Mouse (Mus musculus) MEL (cell line): ENCODE data around the gene Gldc. TPM values are rescaled to one million over a fixed set of nuclear protein-coding genes. Genes with fewer than 3 reads are reported as not detected.

Experiments used
- DNase-seq: peaks from one replicate; pipeline ENCODE4 v3.0.0; 2011; ENCODE audit warnings: low read depth, low spot score
- H3K27ac ChIP-seq: 2 replicates; pipeline ENCODE4 v1.5.1; 2012; ENCODE audit warnings: low read depth, mild to moderate bottlenecking, control low read depth, low read length, moderate library complexity; ENCODE audit not compliant: control insufficient read depth
- H3K27me3 ChIP-seq, 2 experiments: fragments of 150-350 bp in 1 of 2; sonication (generic) in 1 of 2; 2 replicates each; pipeline ENCODE4 v1.6.1; 2012; ENCODE audit warnings: low read length in 2 of 2, mild to moderate bottlenecking in 2 of 2, improper control_type of control experiment in 1 of 2, moderate library complexity in 1 of 2; ENCODE audit not compliant: insufficient read depth in 2 of 2, control insufficient read depth in 1 of 2
- H3K36me3 ChIP-seq, 2 experiments: 2 replicates each; pipeline ENCODE4 v1.6.1; 2012 to 2014; ENCODE audit warnings: low read length in 2 of 2, improper control_type of control experiment in 1 of 2, inconsistent platforms in 1 of 2, mild to moderate bottlenecking in 1 of 2; ENCODE audit not compliant: insufficient read depth in 2 of 2, control insufficient read depth in 1 of 2
- H3K4me1 ChIP-seq, 2 experiments: fragments of 150-350 bp in 1 of 2; sonication (generic) in 1 of 2; 2 replicates each; pipeline ENCODE4 v1.6.1; 2012; ENCODE audit warnings: low read length in 2 of 2, improper control_type of control experiment in 1 of 2, mild to moderate bottlenecking in 1 of 2; ENCODE audit not compliant: insufficient read depth in 2 of 2, control insufficient read depth in 1 of 2
- H3K4me3 ChIP-seq, 2 experiments: fragments of 150-350 bp in 1 of 2; sonication (generic) in 1 of 2; 2 replicates each; pipeline ENCODE4 v1.5.1; 2012; ENCODE audit warnings: low read depth in 2 of 2, low read length in 2 of 2, mild to moderate bottlenecking in 2 of 2, moderate library complexity in 2 of 2, control low read depth in 1 of 2, improper control_type of control experiment in 1 of 2; ENCODE audit not compliant: control insufficient read depth in 1 of 2, insufficient read depth in 1 of 2
- H3K79me2 ChIP-seq: 2 replicates; pipeline ENCODE4 v1.6.1; 2012; ENCODE audit warnings: mild to moderate bottlenecking, low read length, moderate library complexity; ENCODE audit not compliant: control insufficient read depth, poor library complexity, insufficient read depth
- H3K9ac ChIP-seq: 2 replicates; pipeline ENCODE4 v1.6.1; 2012; ENCODE audit warnings: low read depth, mild to moderate bottlenecking, control low read depth, low read length, moderate library complexity; ENCODE audit not compliant: control insufficient read depth, poor library complexity, severe bottlenecking
- H3K9me3 ChIP-seq: fragments of 150-350 bp; sonication (generic); replicated peaks from 2 replicates; pipeline ENCODE4 v1.6.1; 2012; ENCODE audit warnings: mild to moderate bottlenecking, low read length, improper control_type of control experiment, moderate library complexity; ENCODE audit not compliant: insufficient read depth
- BHLHE40 ChIP-seq: IDR thresholded peaks from 2 replicates; pipeline ENCODE4 v1.6.1; 2012; ENCODE audit warnings: low read depth, mild to moderate bottlenecking, inconsistent platforms, low read length, improper control_type of control experiment, borderline replicate concordance
- CTCF ChIP-seq, 3 experiments: IDR thresholded peaks in 2 of 3; conservative IDR thresholded peaks in 1 of 3; 2 replicates each; pipeline ENCODE4 v1.5.1; 2011 to 2012; ENCODE audit warnings: low read length in 3 of 3, low read depth in 2 of 3, mild to moderate bottlenecking in 2 of 3, improper control_type of control experiment in 1 of 3, inconsistent platforms in 1 of 3, mixed read lengths in 1 of 3, moderate library complexity in 1 of 3; ENCODE audit not compliant: control insufficient read depth in 1 of 3, insufficient read depth in 1 of 3, poor library complexity in 1 of 3, severe bottlenecking in 1 of 3
- ELF1 ChIP-seq: IDR thresholded peaks from 2 replicates; pipeline ENCODE4 v1.6.1; 2014; ENCODE audit warnings: low read depth, mild to moderate bottlenecking, inconsistent platforms, low read length, improper control_type of control experiment, moderate library complexity
- EP300 ChIP-seq, 2 experiments: IDR thresholded peaks; 2 replicates each; pipeline ENCODE4 v1.6.1; 2011; ENCODE audit warnings: improper control_type of control experiment in 2 of 2, low read length in 2 of 2, low read depth in 1 of 2, mild to moderate bottlenecking in 1 of 2
- GATA1 ChIP-seq: IDR thresholded peaks from 2 replicates; pipeline ENCODE4 v1.6.1; 2011; ENCODE audit warnings: low read depth, low read length, improper control_type of control experiment
- HCFC1 ChIP-seq: IDR thresholded peaks from 2 replicates; pipeline ENCODE4 v1.6.1; 2012; ENCODE audit warnings: low read depth, mild to moderate bottlenecking, inconsistent platforms, low read length, improper control_type of control experiment, moderate library complexity
- KAT2A ChIP-seq: conservative IDR thresholded peaks from 2 replicates; pipeline ENCODE4 v1.6.1; 2012; ENCODE audit warnings: low read depth, low read length, improper control_type of control experiment, inconsistent platforms
- MAFK ChIP-seq: IDR thresholded peaks from 2 replicates; pipeline ENCODE4 v1.6.1; 2011; ENCODE audit warnings: low read depth, mild to moderate bottlenecking, low read length, improper control_type of control experiment, borderline replicate concordance
- MAZ ChIP-seq: IDR thresholded peaks from 2 replicates; pipeline ENCODE4 v1.6.1; 2012; ENCODE audit warnings: low read depth, mild to moderate bottlenecking, inconsistent platforms, low read length, improper control_type of control experiment
- MXI1 ChIP-seq: IDR thresholded peaks from 2 replicates; pipeline ENCODE4 v1.6.1; 2011; ENCODE audit warnings: mild to moderate bottlenecking, low read depth, low read length, improper control_type of control experiment
- MYC ChIP-seq: IDR thresholded peaks from 2 replicates; pipeline ENCODE4 v1.6.1; 2011; ENCODE audit warnings: low read depth, mild to moderate bottlenecking, low read length, improper control_type of control experiment, moderate library complexity
- NRF1 ChIP-seq: IDR thresholded peaks from 2 replicates; pipeline ENCODE4 v1.6.1; 2014; ENCODE audit warnings: low read depth, mild to moderate bottlenecking, inconsistent platforms, low read length, improper control_type of control experiment, moderate library complexity; ENCODE audit not compliant: poor library complexity, insufficient read depth, severe bottlenecking
- POLR2AphosphoS2 ChIP-seq: IDR thresholded peaks from 2 replicates; pipeline ENCODE4 v1.6.1; 2011; ENCODE audit warnings: low read length, improper control_type of control experiment
- RAD21 ChIP-seq: IDR thresholded peaks from 2 replicates; pipeline ENCODE4 v1.6.1; 2011; ENCODE audit warnings: mild to moderate bottlenecking, low read depth, low read length, improper control_type of control experiment
- SIN3A ChIP-seq: IDR thresholded peaks from 2 replicates; pipeline ENCODE4 v1.6.1; 2012; ENCODE audit warnings: low read length, improper control_type of control experiment, inconsistent platforms
- SMC3 ChIP-seq: IDR thresholded peaks from 2 replicates; pipeline ENCODE4 v1.6.1; 2011; ENCODE audit warnings: low read depth, low read length, improper control_type of control experiment
- TBP ChIP-seq: IDR thresholded peaks from 2 replicates; pipeline ENCODE4 v1.8.0; 2011; ENCODE audit warnings: low read depth, low read length, improper control_type of control experiment
- TCF12 ChIP-seq: IDR thresholded peaks from 2 replicates; pipeline ENCODE4 v1.6.1; 2014; ENCODE audit warnings: low read depth, mild to moderate bottlenecking, inconsistent platforms, low read length, improper control_type of control experiment, moderate library complexity
- USF1 ChIP-seq: IDR thresholded peaks from 2 replicates; pipeline ENCODE4 v1.6.1; 2014; ENCODE audit warnings: low read depth, mild to moderate bottlenecking, inconsistent platforms, low read length, improper control_type of control experiment, moderate library complexity
- ZC3H11A ChIP-seq: IDR thresholded peaks from 2 replicates; pipeline ENCODE4 v1.6.1; 2012; ENCODE audit warnings: low read depth, mild to moderate bottlenecking, inconsistent platforms, low read length, improper control_type of control experiment
- polyA plus RNA-seq, 2 experiments: library from polyadenylated mRNA; stranded (reverse) in 1 of 2; unstranded in 1 of 2; fragments of >175 nt in 1 of 2; fragments of >200 nt in 1 of 2; gene quantifications; 2 replicates each; pipeline versions ENCODE4 v1.2.1 to v1.2.4; 2012; ENCODE audit warnings: low replicate concordance in 2 of 2, low read depth in 1 of 2; ENCODE audit not compliant: insufficient read length in 2 of 2, insufficient read depth in 1 of 2, missing spikeins in 1 of 2
- total RNA-seq: library from RNA; depleted of rRNA; stranded (reverse); fragments of 300-350 nt; gene quantifications from 2 replicates; pipeline ENCODE4 v1.2.3, GENCODE M21; 2012

Gldc gene
- total and polyA plus RNA-seq, 3 experiments, result 0.04 to 1.2 TPM; not detected in 1

GRCm38 (mm10) chr19:30118344-30119312 is 56.6 kb downstream of the Gldc start:
- no peak for TF ChIP-seq NRF1
- H3K79me2 ChIP-seq, result no peaks in the 10 kb centered on the region
- no peak overlapping the region for H3K9ac ChIP-seq
- H3K36me3 ChIP-seq, result no peaks in the 10 kb centered on the region
- no peaks in the 10 kb centered on the region for H3K9me3 ChIP-seq
- H3K4me3 ChIP-seq, result no peak overlapping the region
- H3K4me1 ChIP-seq, result no peaks in the 10 kb centered on the region
- no peak overlapping the region for H3K27ac ChIP-seq
- no peaks in the 10 kb centered on the region; a peak in 1 of 4 replicates for H3K27me3 ChIP-seq
- DNase-seq, result no peak

- no peak for DNase-seq
- no peaks in the 10 kb centered on the region for H3K36me3 ChIP-seq
- H3K4me3 ChIP-seq, result no peak overlapping the region
- TF ChIP-seq MYC, result no peak
- TF ChIP-seq ZC3H11A, result no peak
- no peak for TF ChIP-seq GATA1
- no peak for TF ChIP-seq RAD21
- TF ChIP-seq KAT2A, result no peak
- TF ChIP-seq USF1, result no peak
- no peak for TF ChIP-seq SIN3A
- TF ChIP-seq HCFC1, result no peak
- TF ChIP-seq BHLHE40, result no peak
- TF ChIP-seq MAFK, result no peak
- no peaks in the 10 kb centered on the region for H3K79me2 ChIP-seq
- no peak overlapping the region for H3K9ac ChIP-seq
- no peak overlapping the region for H3K27ac ChIP-seq
- H3K27me3 ChIP-seq, result no peaks in the 10 kb centered on the region; a peak in 1 of 4 replicates
- H3K4me1 ChIP-seq, result no peaks in the 10 kb centered on the region
- H3K9me3 ChIP-seq, result no peaks in the 10 kb centered on the region
Observed at GRCm38 (mm10) chr19:30117775-30118174, 57.5 kb downstream of the Gldc start.

- no peak overlapping the region for H3K9ac ChIP-seq
- TF ChIP-seq RAD21 (no peak), SIN3A (no peak), POLR2AphosphoS2 (no peak), SMC3 (no peak), MXI1 (no peak), TBP (no peak), CTCF (IDR thresholded peaks at IDR 0.05 in 2 of 3, conservative IDR thresholded peaks at IDR 0.05 in 1 of 3; ENCODE audit: control insufficient read depth in 1 of 3, insufficient read depth in 1 of 3, low read depth in 2 of 3, low read length in 3 of 3, poor library complexity in 1 of 3, severe bottlenecking in 1 of 3) (no peak), TCF12 (no peak), MAZ (no peak), EP300 (IDR thresholded peaks at IDR 0.05; ENCODE audit: low read depth in 1 of 2, low read length in 2 of 2) (no peak), ELF1 (no peak)
- no peaks in the 10 kb centered on the region for H3K79me2 ChIP-seq
- H3K27ac ChIP-seq, result no peak overlapping the region
- H3K9me3 ChIP-seq, result no peaks in the 10 kb centered on the region
- no peak for DNase-seq
- no peak overlapping the region for H3K4me3 ChIP-seq
- H3K36me3 ChIP-seq, result no peaks in the 10 kb centered on the region
- H3K4me1 ChIP-seq, result no peaks in the 10 kb centered on the region
- H3K27me3 ChIP-seq, result no peaks in the 10 kb centered on the region; a peak in 1 of 4 replicates
Observed at GRCm38 (mm10) chr19:30117241-30117640, 58.0 kb downstream of the Gldc start.
